Mouse (Mus musculus) neural tube, embryonic 13.5 days (tissue): Measurements from ENCODE around the gene Sdk2. TPM values are rescaled to one million over a fixed set of nuclear protein-coding genes. Genes with fewer than 3 reads are reported as not detected.
A peak's percentile ranks its signal among the peaks of the same experiment; 100 is the strongest.

Source experiments
- ATAC-seq: fragments of 200-750 bp; cut with Nextera tagmentation; 2 replicates; pipeline ENCODE4 v1.8.0; 2017; ENCODE audit warnings: low read depth, mild to moderate bottlenecking, moderate TSS enrichment, moderate library complexity
- H3K27ac ChIP-seq: fragments of 300-500 bp; sonication (generic); replicated peaks from 2 replicates; pipeline ENCODE4 v1.5.1; 2015; ENCODE audit warnings: moderate library complexity, mild to moderate bottlenecking, inconsistent platforms
- H3K27me3 ChIP-seq: fragments of 300-500 bp; sonication (generic); 2 replicates; pipeline ENCODE4 v1.6.1; 2015; ENCODE audit warnings: mild to moderate bottlenecking, inconsistent platforms
- H3K36me3 ChIP-seq: fragments of 300-500 bp; sonication (generic); 2 replicates; pipeline ENCODE4 v1.6.1; 2015; ENCODE audit warnings: mild to moderate bottlenecking, inconsistent platforms
- H3K4me1 ChIP-seq: fragments of 300-500 bp; sonication (generic); replicated peaks from 2 replicates; pipeline ENCODE4 v1.6.1; 2015; ENCODE audit warnings: inconsistent platforms
- H3K4me2 ChIP-seq: fragments of 300-500 bp; sonication (generic); 2 replicates; pipeline ENCODE4 v1.6.1; 2015; ENCODE audit warnings: inconsistent platforms, mild to moderate bottlenecking, moderate library complexity
- H3K4me3 ChIP-seq: fragments of 300-500 bp; sonication (generic); 2 replicates; pipeline ENCODE4 v1.5.1; 2015; ENCODE audit warnings: mild to moderate bottlenecking, inconsistent platforms
- H3K9ac ChIP-seq: fragments of 300-500 bp; sonication (generic); 2 replicates; pipeline ENCODE4 v1.6.1; 2015; ENCODE audit warnings: moderate library complexity, mild to moderate bottlenecking, inconsistent platforms
- H3K9me3 ChIP-seq: fragments of 300-500 bp; sonication (generic); 2 replicates; pipeline ENCODE4 v1.6.1; 2016; ENCODE audit warnings: inconsistent platforms
- WGBS: fragments of 180-500 bp; shearing (Covaris S2); methylation state at CpG from one replicate; pipeline ENCODE4 v1.1.7; 2015; 5-methylcytosine and 5-hydroxymethylcytosine counted together
- polyA plus RNA-seq: library from polyadenylated mRNA; unstranded; fragments of >200 nt; fragmentation: Nextera tagmentation; extraction: Ambion mirVana; gene quantifications from 2 replicates; pipeline ENCODE4 v1.2.1, GENCODE M21; 2015

The Sdk2 gene
- polyA plus RNA-seq, 1 experiment from 2014 or later = 4.7 TPM

DNA sequence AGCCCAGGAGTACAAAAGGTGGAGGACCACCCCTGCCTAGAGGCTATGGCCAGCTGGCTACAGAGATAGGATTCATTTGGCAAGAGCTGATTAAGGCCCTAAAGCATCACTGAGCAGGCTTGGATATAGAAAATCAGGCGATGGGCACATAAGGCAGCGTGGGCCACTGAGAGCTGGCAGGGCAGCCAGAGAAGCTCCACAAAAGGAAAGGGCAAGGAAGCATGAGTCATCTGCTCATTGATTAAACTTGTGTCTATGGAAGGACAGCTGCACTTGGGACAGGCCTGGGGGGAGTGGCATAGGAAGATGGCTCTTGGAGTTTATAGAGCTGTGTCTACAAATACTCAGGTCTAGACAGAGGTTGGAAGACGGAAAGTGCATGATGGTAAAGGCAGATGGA, 104.1 kb downstream of the Sdk2 start:
- no peak for ATAC-seq
- 92% methylated on average over 3 of the region's 3 CpGs for WGBS

DNA sequence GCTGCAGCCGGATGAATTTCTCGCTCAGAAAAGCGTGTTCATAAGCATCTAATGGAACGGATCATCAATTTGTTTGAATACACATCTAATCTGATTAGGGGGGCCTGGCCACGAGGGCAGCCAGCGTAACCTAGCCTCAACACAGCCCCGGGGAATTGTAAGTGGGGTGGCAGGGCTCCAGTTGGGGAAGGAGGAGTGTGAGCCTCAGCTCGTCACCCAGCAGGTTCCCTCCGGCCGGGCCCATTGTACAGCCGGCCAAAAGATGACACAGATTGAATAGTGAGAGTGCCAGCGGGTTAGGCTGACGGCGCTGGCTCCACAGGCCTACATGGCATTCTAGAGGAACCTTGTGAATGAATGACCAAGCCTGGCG, 115.2 kb downstream of the Sdk2 start:
- no peak overlapping the region for H3K4me3 ChIP-seq
- H3K36me3 ChIP-seq = no peaks in the 10 kb centered on the region
- H3K9me3 ChIP-seq = no peaks in the 10 kb centered on the region
- H3K4me2 ChIP-seq = no peak overlapping the region
- H3K9ac ChIP-seq = peak overlapping the region; percentile 27; the same call in 1 of the 2 replicates
- no peaks in the 10 kb centered on the region for H3K27me3 ChIP-seq
- H3K27ac ChIP-seq = peak overlapping the region; percentile 47
- WGBS = 16% methylated on average over 15 of the region's 15 CpGs
- peaks cover 35% of the 10 kb centered on the region for H3K4me1 ChIP-seq
- ATAC-seq = peak; percentile 60; the same call in 1 of the 2 replicates

More for the DNA sequence above, 104.1 kb downstream of the Sdk2 start:
- no peak overlapping the region for H3K27ac ChIP-seq
- no peak overlapping the region for H3K4me3 ChIP-seq
- H3K9ac ChIP-seq = no peak overlapping the region
- H3K27me3 ChIP-seq = no peaks in the 10 kb centered on the region
- 0 out of 2 replicates have a peak, but pooled peaks cover 11% of the 10 kb centered on the region for H3K36me3 ChIP-seq
- peaks cover 17% of the 10 kb centered on the region for H3K4me1 ChIP-seq
- peaks cover 41% of the 10 kb centered on the region for H3K9me3 ChIP-seq
- no peak overlapping the region for H3K4me2 ChIP-seq

DNA sequence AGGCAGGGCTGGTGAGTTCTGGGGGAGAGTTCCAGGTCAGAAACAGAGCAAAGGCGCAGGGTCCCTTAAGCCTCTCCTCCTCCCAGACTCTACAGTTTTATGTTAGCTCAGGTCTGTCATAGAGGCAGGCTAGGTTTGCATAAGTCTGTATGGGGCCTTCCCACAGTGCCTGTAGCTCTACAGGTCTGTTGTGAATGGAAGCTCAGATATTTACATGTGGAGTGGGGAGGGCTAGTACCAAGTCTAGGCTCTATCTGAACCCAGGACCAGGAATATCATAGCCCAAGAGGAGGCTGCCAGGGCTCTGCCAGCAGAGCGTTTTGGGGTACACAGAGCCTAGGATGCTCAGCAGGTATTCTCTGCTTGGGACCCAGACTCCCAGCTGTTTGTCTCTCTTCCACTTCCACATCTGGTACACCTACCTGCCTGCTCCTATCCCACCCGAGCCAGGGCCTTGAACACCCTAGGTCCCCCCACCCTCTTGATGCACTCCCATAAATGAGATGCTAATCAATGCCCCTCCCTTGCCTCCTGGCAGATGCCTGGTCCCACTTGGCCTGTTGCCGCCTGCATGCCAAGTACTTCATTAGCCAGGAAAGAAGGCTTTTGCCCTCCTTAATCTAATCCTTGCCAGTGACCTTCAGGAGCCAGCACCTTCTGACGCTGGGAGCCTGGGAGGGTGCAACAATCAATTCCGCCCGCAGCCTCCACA, 115.8 kb downstream of the Sdk2 start:
- 0 out of 2 replicates have a peak, but pooled peaks have one; percentile 72 for ATAC-seq
- Histone ChIP-seq H3K9me3 (no peaks in the 10 kb centered on the region), H3K27me3 (no peaks in the 10 kb centered on the region), H3K36me3 (no peaks in the 10 kb centered on the region), H3K4me1 (peaks cover 38% of the 10 kb centered on the region), H3K4me2 (no peak overlapping the region), H3K4me3 (no peak overlapping the region), H3K27ac (peak overlapping the region; percentile 47), H3K9ac (no peak overlapping the region; the same call in 1 of the 2 replicates)
- WGBS = 37% methylated on average over 7 of the region's 7 CpGs

DNA sequence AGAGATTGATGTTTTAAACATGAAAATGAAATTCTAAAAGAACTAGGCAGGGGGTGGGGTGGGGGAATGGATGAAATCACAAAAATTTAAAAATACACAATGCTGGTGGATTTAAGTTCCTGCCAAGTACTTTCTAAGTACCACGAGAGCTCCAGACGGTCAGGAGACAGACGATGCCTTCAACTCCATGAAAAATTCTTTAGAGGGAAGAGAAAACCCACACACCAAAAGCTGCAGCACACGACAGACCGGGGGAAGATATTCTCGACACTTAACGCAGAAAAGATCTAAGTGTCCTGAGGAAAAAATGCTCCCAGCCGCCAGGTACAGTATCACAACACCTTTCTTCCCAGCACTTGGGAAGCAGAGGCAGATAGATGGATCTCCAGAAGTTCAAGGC, 118.2 kb downstream of the Sdk2 start:
- no peak overlapping the region for H3K4me2 ChIP-seq
- no peak overlapping the region for H3K9ac ChIP-seq
- H3K9me3 ChIP-seq = no peaks in the 10 kb centered on the region
- H3K4me1 ChIP-seq = peaks cover 40% of the 10 kb centered on the region
- ATAC-seq = no peak
- H3K36me3 ChIP-seq = no peaks in the 10 kb centered on the region
- no peaks in the 10 kb centered on the region for H3K27me3 ChIP-seq
- no peak overlapping the region for H3K27ac ChIP-seq
- no peak overlapping the region for H3K4me3 ChIP-seq
- WGBS = 89% methylated on average over 8 of the region's 8 CpGs

DNA sequence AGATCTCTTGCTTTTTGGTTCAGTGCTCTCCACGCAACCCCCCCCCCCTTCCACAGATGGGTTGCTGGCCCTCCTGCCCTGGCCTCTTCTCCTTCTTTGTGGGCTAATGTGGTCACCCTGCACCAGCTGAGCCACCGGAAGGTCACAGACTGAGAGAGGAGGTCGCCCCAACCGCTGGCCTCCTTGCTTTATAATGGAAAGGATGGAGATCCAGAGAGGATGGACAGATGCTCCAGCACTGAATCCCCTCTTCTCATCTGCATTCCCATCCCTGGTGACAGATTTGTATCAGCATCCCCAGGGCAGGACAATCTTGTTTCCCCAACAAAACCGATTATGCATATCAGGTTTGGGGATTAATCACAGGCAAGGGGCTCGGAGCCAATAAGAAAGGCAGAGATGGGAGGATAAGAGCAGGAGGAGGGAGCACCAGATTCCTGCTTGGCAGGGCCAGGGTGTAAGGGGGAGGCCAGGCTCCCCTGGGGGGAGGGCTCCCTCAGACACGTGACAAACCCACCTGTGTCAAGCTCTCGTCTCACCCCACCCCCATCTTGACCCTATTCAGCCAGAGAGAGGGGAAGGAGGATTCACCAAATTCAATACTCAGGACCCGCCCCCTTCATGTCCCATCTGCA, 124.6 kb downstream of the Sdk2 start:
- Histone ChIP-seq H3K4me1 (peaks cover 21% of the 10 kb centered on the region), H3K9me3 (no peaks in the 10 kb centered on the region), H3K36me3 (no peaks in the 10 kb centered on the region), H3K27me3 (no peaks in the 10 kb centered on the region), H3K4me2 (no peak overlapping the region), H3K27ac (no peak overlapping the region), H3K4me3 (no peak overlapping the region), H3K9ac (no peak overlapping the region)
- WGBS = 46% methylated on average over 9 of the region's 9 CpGs
- no peak for ATAC-seq

DNA sequence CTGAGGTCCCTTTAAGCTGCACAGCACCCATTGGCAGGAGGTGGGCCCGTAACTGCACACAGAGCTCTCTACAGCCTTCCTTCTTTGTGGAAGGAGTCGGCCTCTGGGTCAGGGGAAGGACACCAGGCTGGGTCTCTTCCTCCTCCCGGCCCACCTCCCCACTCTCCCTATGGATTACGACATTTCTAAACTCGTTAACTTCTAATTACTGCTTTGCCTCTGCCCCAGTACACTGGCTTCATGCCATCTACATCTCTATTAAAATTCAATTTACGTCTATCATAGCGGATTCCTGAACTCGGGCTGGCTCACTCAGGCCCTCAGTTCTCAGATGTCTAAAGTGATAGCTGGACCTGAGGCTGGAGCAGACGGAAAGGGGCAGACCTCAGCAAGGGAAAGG, 133.2 kb downstream of the Sdk2 start:
- Histone ChIP-seq H3K4me1 (peaks cover 64% of the 10 kb centered on the region), H3K9ac (no peak overlapping the region), H3K27ac (no peak overlapping the region), H3K36me3 (no peaks in the 10 kb centered on the region), H3K4me2 (no peak overlapping the region), H3K4me3 (no peak overlapping the region), H3K9me3 (no peaks in the 10 kb centered on the region), H3K27me3 (no peaks in the 10 kb centered on the region)
- 30% methylated on average over 9 of the region's 9 CpGs for WGBS
- no peak for ATAC-seq

DNA sequence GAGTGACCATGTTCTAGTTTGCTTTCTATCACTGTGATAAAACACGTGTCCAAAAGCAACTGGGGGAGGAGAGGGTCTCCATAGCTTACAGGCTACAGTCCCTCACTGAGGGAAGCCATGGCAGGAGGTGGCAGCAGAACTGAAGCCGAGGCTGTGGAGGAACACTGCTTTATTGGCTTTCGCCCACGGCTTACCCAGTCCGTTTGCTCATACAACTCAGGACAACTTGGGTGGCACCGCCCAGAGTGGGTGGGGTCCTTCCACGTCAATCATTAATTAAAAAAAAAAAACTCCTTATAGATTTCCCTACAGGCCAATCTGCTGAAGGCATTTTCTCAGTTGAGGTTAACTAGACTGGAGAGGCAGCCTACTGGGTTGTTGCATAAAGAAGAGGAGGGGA, 133.9 kb downstream of the Sdk2 start:
- H3K4me3 ChIP-seq = no peak overlapping the region
- no peak for ATAC-seq
- no peaks in the 10 kb centered on the region for H3K36me3 ChIP-seq
- no peak overlapping the region for H3K4me2 ChIP-seq
- no peaks in the 10 kb centered on the region for H3K9me3 ChIP-seq
- WGBS = 72% methylated on average over 7 of the region's 7 CpGs
- no peak overlapping the region for H3K27ac ChIP-seq
- no peak overlapping the region for H3K9ac ChIP-seq
- H3K27me3 ChIP-seq = no peaks in the 10 kb centered on the region
- peaks cover 72% of the 10 kb centered on the region for H3K4me1 ChIP-seq

DNA sequence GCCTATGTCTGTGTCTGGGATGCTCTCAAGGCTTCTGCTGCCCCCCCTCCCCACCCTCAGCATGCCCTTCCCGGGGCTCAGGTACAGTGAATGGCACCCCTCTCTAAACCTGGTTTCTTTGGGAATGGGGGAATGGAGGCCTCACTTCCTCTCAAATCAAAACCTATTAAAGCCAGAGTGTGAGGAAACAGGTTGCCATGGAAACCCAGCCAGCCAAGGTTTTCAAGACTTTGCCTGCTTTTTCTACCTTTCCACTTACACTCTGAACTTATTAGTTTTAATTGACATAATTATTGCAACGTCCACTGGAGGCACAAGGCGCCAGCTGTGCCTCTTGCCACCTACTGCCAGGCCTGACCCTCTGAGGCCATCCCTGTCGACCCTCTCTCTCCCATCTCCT, 135.1 kb downstream of the Sdk2 start:
- no peaks in the 10 kb centered on the region for H3K36me3 ChIP-seq
- no peak overlapping the region for H3K4me2 ChIP-seq
- no peak overlapping the region for H3K9ac ChIP-seq
- H3K27ac ChIP-seq = no peak overlapping the region
- no peak for ATAC-seq
- H3K4me3 ChIP-seq = no peak overlapping the region
- no peaks in the 10 kb centered on the region for H3K9me3 ChIP-seq
- peaks cover 79% of the 10 kb centered on the region for H3K4me1 ChIP-seq
- H3K27me3 ChIP-seq = no peaks in the 10 kb centered on the region
- WGBS = 58% methylated on average over 4 of the region's 4 CpGs

DNA sequence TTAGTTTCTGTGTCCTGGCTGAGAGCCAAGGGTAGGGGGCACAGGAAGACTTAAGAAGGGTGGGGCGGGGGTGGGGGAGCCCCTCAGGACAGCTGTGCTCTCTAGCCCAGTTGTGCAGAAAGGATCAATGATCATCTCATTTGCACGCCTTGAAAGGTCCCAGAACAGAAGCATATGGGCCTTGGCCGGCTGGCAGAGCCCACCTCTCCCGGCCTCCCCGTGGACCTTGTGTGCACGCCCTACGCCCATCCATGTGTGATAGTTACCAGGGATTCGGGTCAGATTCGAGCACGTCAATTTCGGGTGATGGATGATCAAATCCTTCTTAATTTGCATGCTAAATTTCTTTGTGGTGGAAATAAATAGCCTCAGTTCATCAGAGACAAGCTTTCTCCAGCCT, 136.7 kb downstream of the Sdk2 start:
- no peaks in the 10 kb centered on the region for H3K9me3 ChIP-seq
- WGBS = 44% methylated on average over 11 of the region's 11 CpGs
- no peak for ATAC-seq
- no peak overlapping the region for H3K27ac ChIP-seq
- no peak overlapping the region for H3K9ac ChIP-seq
- no peaks in the 10 kb centered on the region for H3K36me3 ChIP-seq
- no peaks in the 10 kb centered on the region for H3K27me3 ChIP-seq
- H3K4me2 ChIP-seq = no peak overlapping the region
- no peak overlapping the region for H3K4me3 ChIP-seq
- peaks cover 69% of the 10 kb centered on the region for H3K4me1 ChIP-seq

DNA sequence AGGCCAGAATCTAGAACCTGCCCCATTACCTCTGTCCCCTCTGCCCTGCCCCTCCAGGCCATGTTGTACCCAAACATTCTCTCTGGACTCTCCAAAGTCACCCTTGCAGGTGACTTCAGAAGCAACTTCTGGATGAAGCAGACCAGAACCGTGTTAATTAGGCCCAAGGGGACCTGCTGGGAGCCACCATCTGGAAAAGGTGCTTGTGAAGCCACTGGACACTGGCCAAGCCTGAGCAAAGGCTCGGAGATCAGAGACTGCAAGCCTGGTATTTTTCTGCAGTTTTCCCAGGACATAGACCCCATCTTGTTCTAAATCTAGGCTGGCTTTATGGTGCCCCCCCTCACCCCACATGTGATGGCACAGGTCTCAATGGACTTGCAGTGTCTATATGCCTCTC, 138.0 kb downstream of the Sdk2 start:
- no peak overlapping the region for H3K4me3 ChIP-seq
- H3K36me3 ChIP-seq = no peaks in the 10 kb centered on the region
- H3K9ac ChIP-seq = no peak overlapping the region
- 63% methylated on average over 2 of the region's 2 CpGs for WGBS
- no peaks in the 10 kb centered on the region for H3K9me3 ChIP-seq
- no peak for ATAC-seq
- H3K27ac ChIP-seq = no peak overlapping the region
- no peak overlapping the region for H3K4me2 ChIP-seq
- H3K27me3 ChIP-seq = no peaks in the 10 kb centered on the region
- H3K4me1 ChIP-seq = peaks cover 63% of the 10 kb centered on the region

DNA sequence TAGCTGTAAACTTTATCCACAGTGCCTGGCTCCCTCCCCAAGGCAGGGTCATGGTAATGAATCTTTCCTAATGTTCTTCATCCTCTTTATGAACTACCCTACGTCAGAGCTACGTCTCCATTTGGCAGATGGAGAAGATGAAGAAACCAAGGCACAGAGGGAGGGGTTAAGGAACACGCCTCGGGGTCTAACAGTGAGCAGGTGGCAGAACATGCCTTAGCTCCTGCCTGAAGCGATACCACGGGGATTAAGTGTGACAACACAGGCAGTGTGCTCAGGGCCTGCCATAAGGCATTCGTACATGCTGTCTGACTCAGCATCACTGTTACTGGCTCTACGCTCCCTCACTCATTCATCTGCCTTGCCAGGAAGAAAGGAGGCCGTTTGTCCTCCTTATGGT, 138.6 kb downstream of the Sdk2 start:
- 50% methylated on average over 9 of the region's 9 CpGs for WGBS
- no peak for ATAC-seq
- Histone ChIP-seq H3K4me2 (no peak overlapping the region), H3K4me3 (no peak overlapping the region), H3K36me3 (no peaks in the 10 kb centered on the region), H3K27me3 (no peaks in the 10 kb centered on the region), H3K27ac (no peak overlapping the region), H3K9ac (no peak overlapping the region), H3K9me3 (no peaks in the 10 kb centered on the region), H3K4me1 (peaks cover 63% of the 10 kb centered on the region)

DNA sequence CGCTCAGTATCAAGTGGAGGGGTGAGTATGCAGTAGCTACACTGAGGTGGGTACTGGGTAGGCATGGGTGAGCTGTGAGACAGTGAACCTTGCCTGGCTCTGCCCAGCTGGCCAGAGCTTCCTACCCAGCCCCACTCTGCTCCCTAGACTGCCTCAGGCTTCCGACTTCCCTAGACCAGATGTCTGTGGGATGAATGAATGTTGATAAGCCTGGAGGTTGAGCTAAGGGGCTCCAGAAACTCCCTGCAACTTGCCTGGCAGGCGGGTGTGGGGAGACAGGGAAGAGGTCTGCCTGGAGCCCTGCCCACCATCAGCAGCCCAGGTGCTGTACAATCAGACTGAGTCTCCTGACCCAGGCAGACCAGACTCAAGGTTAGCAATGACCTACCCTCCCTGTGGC, 139.0 kb downstream of the Sdk2 start:
- no peaks in the 10 kb centered on the region for H3K36me3 ChIP-seq
- WGBS = 73% methylated on average over 3 of the region's 3 CpGs
- ATAC-seq = no peak
- no peak overlapping the region for H3K27ac ChIP-seq
- H3K4me1 ChIP-seq = peaks cover 63% of the 10 kb centered on the region
- H3K27me3 ChIP-seq = no peaks in the 10 kb centered on the region
- no peak overlapping the region for H3K4me2 ChIP-seq
- no peaks in the 10 kb centered on the region for H3K9me3 ChIP-seq
- H3K9ac ChIP-seq = no peak overlapping the region
- H3K4me3 ChIP-seq = no peak overlapping the region

DNA sequence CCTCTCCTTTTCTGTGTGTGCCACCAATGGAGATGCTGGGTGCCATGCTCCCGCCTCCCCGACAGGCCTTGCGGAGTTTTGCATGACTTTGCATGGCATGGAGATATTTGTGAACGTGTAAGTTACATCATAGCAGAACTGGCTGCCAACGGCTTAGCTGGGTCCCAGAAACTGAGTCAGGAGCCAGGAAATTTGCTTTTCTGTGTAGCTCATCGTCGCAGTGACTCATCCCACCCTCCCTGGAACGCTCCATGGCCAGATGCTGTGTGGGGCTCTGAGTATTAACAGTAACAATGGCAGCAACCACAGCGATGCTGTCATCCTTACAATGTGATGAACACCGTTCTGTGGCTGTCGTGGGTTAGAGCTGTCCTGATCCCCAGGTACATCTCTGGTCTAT, 139.6 kb downstream of the Sdk2 start:
- 88% methylated on average over 11 of the region's 11 CpGs for WGBS
- Histone ChIP-seq H3K4me1 (peaks cover 68% of the 10 kb centered on the region), H3K9ac (no peak overlapping the region), H3K4me2 (no peak overlapping the region), H3K9me3 (no peaks in the 10 kb centered on the region), H3K36me3 (no peaks in the 10 kb centered on the region), H3K27me3 (no peaks in the 10 kb centered on the region), H3K4me3 (no peak overlapping the region), H3K27ac (no peak overlapping the region)
- ATAC-seq = no peak
